Mouse (Mus musculus) spleen, adult 2 months (tissue): ENCODE measurements around the gene Zbtb17.

Experiments used
- CTCF ChIP-seq: fragments of 200-500 bp; IDR thresholded peaks from 2 replicates; pipeline ENCODE4 v1.5.1; 2011; ENCODE audit warnings: mild to moderate bottlenecking, inconsistent platforms; ENCODE audit not compliant: insufficient read depth, insufficient read length, insufficient replicate concordance; ENCODE audit errors: extremely low read depth
- POLR2A ChIP-seq: fragments of 200-500 bp; IDR thresholded peaks from 2 replicates; pipeline ENCODE4 v1.6.1; 2011; ENCODE audit warnings: low read depth, low read length, inconsistent platforms

DNA sequence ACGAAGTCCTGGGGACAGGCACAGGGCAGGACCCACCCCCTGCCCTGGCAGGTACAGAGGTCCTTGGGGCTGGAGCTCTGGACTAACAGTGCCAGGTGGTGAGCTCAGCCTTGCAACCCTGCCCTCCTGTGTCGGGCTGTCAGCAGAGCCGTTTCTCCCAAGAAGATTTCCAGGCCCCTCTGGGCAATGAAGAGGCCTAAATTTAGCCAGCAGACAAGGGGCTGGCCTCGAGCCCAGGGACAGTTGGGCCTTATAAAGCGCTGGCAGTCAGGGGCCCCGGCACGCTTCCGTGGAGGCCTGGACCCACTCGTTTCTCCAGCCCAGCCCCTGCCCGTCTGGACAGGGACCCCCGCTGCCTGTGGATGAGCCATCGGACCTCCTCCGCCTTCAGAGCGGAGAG is 23.0 kb upstream of the Zbtb17 start:
- TF ChIP-seq POLR2A (no peak), CTCF (no peak)
